Mouse (Mus musculus) cortical plate, adult 2 months (tissue): ENCODE measurements around the gene Mttp.

ENCODE experiments used
- CTCF ChIP-seq: fragments of 200-500 bp; IDR thresholded peaks from 2 replicates; pipeline ENCODE4 v1.5.1; 2011; ENCODE audit warnings: mild to moderate bottlenecking, control low read depth, low read length; ENCODE audit not compliant: insufficient read depth; ENCODE audit errors: extremely low read depth
- POLR2A ChIP-seq: fragments of 200-500 bp; IDR thresholded peaks from 2 replicates; pipeline ENCODE4 v1.6.1; 2011; ENCODE audit warnings: mild to moderate bottlenecking, low read length, control low read depth; ENCODE audit not compliant: insufficient read depth; ENCODE audit errors: extremely low read depth

DNA sequence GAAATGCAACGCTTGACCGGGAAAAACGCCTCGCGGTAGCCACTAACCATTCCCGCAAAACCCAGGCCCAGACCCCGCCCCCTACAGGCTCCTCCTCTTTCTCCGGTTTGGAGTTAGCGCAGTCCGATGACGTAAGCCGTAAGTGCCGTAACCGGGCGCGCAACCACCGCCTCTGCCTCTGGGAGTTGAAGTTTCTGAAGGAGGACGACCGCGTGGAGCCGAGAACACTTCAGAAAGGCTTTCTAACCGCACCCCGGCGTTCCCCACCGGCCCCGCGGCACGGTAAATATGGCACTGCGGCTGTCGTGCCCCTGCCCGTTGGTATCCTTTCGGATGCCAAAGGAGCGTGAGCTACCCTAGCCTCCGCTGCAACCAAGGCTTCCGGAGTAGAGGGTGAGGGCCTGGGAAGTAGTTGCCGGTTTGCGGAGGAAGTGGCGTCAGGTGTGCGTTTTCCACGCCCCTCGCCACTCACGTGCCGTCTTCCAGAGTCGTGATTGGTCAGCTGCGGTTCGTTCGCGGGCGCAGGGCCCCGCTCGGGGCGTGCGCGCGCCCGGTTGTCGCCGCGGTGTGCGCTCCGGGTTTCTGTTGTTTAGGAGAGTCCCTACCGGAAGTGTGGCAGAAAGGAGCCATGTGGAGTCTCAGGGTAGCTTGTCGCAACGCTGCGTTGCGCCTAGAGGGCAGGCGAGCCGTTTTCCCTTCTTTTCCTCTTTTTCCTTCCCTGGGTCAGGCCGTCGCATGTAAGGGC is 1.3 kb downstream of the Mttp start, which contains the start of gene Trmt10a:
- TF ChIP-seq POLR2A (peak; percentile 78), CTCF (no peak)
